Mouse (Mus musculus) limb, embryonic 15.5 days (tissue): ENCODE data around the gene Hnrnpf. TPM values are rescaled to one million over a fixed set of nuclear protein-coding genes. Genes with fewer than 3 reads are reported as not detected.

ENCODE experiments used
- ATAC-seq: fragments of 200-750 bp; cut with Nextera tagmentation; 2 replicates; pipeline ENCODE4 v1.8.0; 2017; ENCODE audit warnings: low read depth, moderate TSS enrichment; ENCODE audit not compliant: insufficient number of reproducible peaks, low FRiP score, low TSS enrichment
- H3K27ac ChIP-seq: fragments of 300-500 bp; sonication (generic); 2 replicates; pipeline ENCODE4 v1.5.1; 2015; ENCODE audit warnings: moderate library complexity, mild to moderate bottlenecking, inconsistent platforms
- H3K27me3 ChIP-seq: fragments of 300-500 bp; sonication (generic); 2 replicates; pipeline ENCODE4 v1.6.1; 2015; ENCODE audit warnings: inconsistent platforms
- H3K36me3 ChIP-seq: fragments of 300-500 bp; sonication (generic); 2 replicates; pipeline ENCODE4 v1.6.1; 2015; ENCODE audit warnings: inconsistent platforms
- H3K4me1 ChIP-seq: fragments of 300-500 bp; sonication (generic); 2 replicates; pipeline ENCODE4 v1.6.1; 2015; ENCODE audit warnings: inconsistent platforms
- H3K4me2 ChIP-seq: fragments of 300-500 bp; sonication (generic); 2 replicates; pipeline ENCODE4 v1.6.1; 2015; ENCODE audit warnings: mild to moderate bottlenecking, inconsistent platforms
- H3K4me3 ChIP-seq: fragments of 300-500 bp; sonication (generic); 2 replicates; pipeline ENCODE4 v1.5.1; 2015; ENCODE audit warnings: mild to moderate bottlenecking, inconsistent platforms
- H3K9ac ChIP-seq: fragments of 300-500 bp; sonication (generic); 2 replicates; pipeline ENCODE4 v1.6.1; 2015; ENCODE audit warnings: inconsistent platforms
- H3K9me3 ChIP-seq: fragments of 300-500 bp; sonication (generic); 2 replicates; pipeline ENCODE4 v1.6.1; 2016; ENCODE audit warnings: inconsistent platforms
- WGBS: fragments of 180-500 bp; shearing (Covaris S2); methylation state at CpG from one replicate; pipeline ENCODE4 v1.1.7; 2015; 5-methylcytosine and 5-hydroxymethylcytosine counted together
- polyA plus RNA-seq: library from polyadenylated mRNA; unstranded; fragments of >200 nt; fragmentation: Nextera tagmentation; extraction: Ambion mirVana; gene quantifications from 2 replicates; pipeline ENCODE4 v1.2.1, GENCODE M21; 2015

Hnrnpf gene
- polyA plus RNA-seq, 1 experiment from 2014 or later, result 627 TPM

- Histone ChIP-seq H3K9ac (no peak overlapping the region), H3K4me1 (no peaks in the 10 kb centered on the region), H3K4me3 (no peak overlapping the region), H3K4me2 (no peak overlapping the region), H3K9me3 (no peaks in the 10 kb centered on the region), H3K27me3 (no peaks in the 10 kb centered on the region), H3K27ac (no peak overlapping the region), H3K36me3 (no peaks in the 10 kb centered on the region)
- 49% methylated on average over 5 of the region's 5 CpGs for WGBS
- no peak for ATAC-seq
These were observed 2.3 kb upstream of the Hnrnpf start for GRCm38 (mm10) chr6:117897800-117898199.

DNA sequence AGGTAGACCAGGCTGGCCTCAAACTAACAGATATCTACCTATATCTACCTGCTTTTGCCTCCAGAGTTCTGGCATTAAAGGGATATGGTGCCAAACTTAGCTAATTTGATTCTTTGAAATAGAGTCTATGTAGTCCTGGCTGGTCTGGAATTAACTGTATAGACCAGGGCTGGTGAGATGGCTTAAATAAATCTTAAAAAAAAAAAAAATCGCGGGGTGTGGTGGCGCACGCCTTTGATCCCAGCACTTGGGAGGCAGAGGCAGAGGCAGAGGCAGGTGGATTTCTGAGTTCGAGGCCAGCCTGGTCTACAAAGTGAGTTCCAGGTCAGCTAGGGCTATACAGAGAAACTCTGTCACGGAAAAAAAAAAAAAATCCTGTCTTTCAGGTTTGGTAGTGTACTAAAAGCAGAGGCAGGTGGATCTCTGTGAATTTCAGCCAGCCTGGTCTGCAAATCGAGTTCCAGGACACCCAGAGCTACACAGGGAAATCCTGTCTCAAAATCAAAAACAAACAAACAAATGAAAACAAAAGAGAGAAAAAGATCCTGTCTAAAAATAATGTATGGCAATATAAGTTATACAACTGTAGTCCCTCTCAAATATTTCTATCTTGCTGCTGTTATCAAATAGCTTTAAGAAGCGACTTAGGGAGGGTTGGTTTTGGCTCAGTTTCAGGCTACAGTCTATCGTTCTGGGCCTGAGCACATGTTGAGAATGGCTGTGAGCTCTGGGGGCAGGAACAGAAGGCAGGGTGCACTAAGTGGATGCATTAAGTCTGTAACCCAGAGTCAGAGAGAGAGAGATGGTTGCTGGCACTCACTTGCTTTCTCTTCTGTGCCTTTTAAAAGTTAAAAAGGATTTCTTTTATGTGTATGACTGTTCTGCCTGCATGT is 1.6 kb downstream of the Hnrnpf start:
- 66% methylated on average over 9 of the region's 9 CpGs for WGBS
- ATAC-seq, result no peak

GRCm38 (mm10) chr6:117902556-117902955 is 2.4 kb downstream of the Hnrnpf start:
- H3K27me3 ChIP-seq, result no peaks in the 10 kb centered on the region
- H3K9me3 ChIP-seq, result no peaks in the 10 kb centered on the region
- H3K4me3 ChIP-seq, result no peak overlapping the region
- peaks cover 6% of the 10 kb centered on the region for H3K4me1 ChIP-seq
- H3K36me3 ChIP-seq, result no peaks in the 10 kb centered on the region
- no peak overlapping the region for H3K9ac ChIP-seq
- WGBS, result 78% methylated on average over 4 of the region's 4 CpGs
- no peak for ATAC-seq
- H3K4me2 ChIP-seq, result no peak overlapping the region
- H3K27ac ChIP-seq, result no peak overlapping the region

More for the DNA sequence above, 1.6 kb downstream of the Hnrnpf start:
- H3K4me3 ChIP-seq, result no peak overlapping the region
- no peak overlapping the region for H3K4me2 ChIP-seq
- no peaks in the 10 kb centered on the region for H3K36me3 ChIP-seq
- H3K9ac ChIP-seq, result no peak overlapping the region
- H3K9me3 ChIP-seq, result no peaks in the 10 kb centered on the region
- H3K27me3 ChIP-seq, result no peaks in the 10 kb centered on the region
- peaks cover 6% of the 10 kb centered on the region for H3K4me1 ChIP-seq
- H3K27ac ChIP-seq, result no peak overlapping the region

- no peak overlapping the region for H3K4me2 ChIP-seq
- H3K4me3 ChIP-seq, result no peak overlapping the region
- H3K27ac ChIP-seq, result no peak overlapping the region
- no peak for ATAC-seq
- no peaks in the 10 kb centered on the region for H3K36me3 ChIP-seq
- no peaks in the 10 kb centered on the region for H3K27me3 ChIP-seq
- H3K9me3 ChIP-seq, result no peaks in the 10 kb centered on the region
- 79% methylated on average over 3 of the region's 3 CpGs for WGBS
- peaks cover 13% of the 10 kb centered on the region for H3K4me1 ChIP-seq
- H3K9ac ChIP-seq, result no peak overlapping the region
These were observed 3.7 kb downstream of the Hnrnpf start for GRCm38 (mm10) chr6:117903836-117904235.

DNA sequence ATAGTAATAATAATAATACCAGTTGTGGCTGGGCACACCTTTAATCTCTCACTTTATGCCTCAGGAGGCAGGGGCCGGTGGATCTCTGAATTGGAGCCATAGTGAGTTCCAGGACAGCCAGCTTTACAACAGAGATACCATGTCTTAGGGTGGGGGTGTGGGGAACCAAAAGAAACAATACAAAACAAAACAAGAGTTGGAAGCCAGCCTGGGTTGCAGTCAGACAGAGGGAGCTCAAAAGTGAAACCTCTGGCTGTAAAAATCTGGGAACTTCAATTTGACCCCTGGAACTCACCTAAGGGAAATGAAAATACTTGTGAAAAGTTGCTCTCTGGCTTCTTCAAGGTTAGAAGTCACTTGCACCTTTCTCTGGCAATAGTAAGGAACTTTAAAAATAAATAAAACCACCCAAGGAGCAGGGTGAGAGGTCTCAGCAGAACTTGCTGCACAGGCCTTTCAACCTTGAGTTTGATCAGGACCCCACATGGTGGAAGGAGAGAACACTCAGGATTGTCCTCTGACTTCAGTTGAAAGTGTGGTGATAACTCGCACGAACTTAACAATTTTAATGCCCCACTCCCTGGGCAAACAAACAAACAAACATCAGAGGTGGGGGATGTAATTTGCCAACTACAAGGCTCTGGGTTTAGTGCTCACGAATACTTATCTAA is 5.3 kb downstream of the Hnrnpf start:
- no peaks in the 10 kb centered on the region for H3K27me3 ChIP-seq
- H3K36me3 ChIP-seq, result no peaks in the 10 kb centered on the region
- no peak for ATAC-seq
- H3K4me2 ChIP-seq, result peak overlapping the region; percentile 47
- H3K9ac ChIP-seq, result no peak overlapping the region
- H3K4me3 ChIP-seq, result peak overlapping the region; percentile 77
- peak overlapping the region; percentile 91 for H3K27ac ChIP-seq
- 22% methylated on average over 4 of the region's 4 CpGs for WGBS
- H3K4me1 ChIP-seq, result peaks cover 22% of the 10 kb centered on the region
- H3K9me3 ChIP-seq, result no peaks in the 10 kb centered on the region

DNA sequence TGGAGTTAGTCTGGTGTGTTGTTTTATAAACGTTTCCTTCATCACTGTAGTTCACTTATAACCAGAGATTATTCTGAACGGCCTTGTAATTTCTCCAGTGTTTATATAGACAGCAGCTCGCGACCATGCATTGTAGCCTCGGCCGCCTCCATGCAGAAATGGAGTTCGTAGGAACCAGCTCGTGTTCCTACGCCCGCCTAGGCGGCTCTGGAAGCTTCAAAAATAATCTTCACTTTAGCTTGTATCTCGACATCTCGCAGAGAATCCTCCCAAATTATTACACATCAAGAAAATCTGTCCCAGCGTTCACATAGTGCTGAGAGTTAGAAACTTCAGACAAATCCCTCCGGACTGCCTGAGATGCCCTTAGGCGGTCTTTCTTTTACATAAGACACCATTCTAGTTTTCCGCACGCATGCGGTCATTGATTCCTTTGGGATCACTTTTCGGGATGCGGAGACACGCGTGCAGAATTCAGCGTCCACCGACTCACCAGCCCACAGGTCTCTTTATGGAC is 5.9 kb downstream of the Hnrnpf start:
- Histone ChIP-seq H3K4me3 (peak overlapping the region; percentile 77), H3K9ac (peak overlapping the region; percentile 44), H3K4me2 (peak overlapping the region; percentile 47), H3K9me3 (no peaks in the 10 kb centered on the region), H3K4me1 (peaks cover 22% of the 10 kb centered on the region), H3K27me3 (no peaks in the 10 kb centered on the region), H3K27ac (peak overlapping the region; percentile 91), H3K36me3 (no peaks in the 10 kb centered on the region)
- WGBS, result under 1% methylated on average over 25 of the region's 25 CpGs
- ATAC-seq, result no peak; the same call in 1 of the 2 replicates

DNA sequence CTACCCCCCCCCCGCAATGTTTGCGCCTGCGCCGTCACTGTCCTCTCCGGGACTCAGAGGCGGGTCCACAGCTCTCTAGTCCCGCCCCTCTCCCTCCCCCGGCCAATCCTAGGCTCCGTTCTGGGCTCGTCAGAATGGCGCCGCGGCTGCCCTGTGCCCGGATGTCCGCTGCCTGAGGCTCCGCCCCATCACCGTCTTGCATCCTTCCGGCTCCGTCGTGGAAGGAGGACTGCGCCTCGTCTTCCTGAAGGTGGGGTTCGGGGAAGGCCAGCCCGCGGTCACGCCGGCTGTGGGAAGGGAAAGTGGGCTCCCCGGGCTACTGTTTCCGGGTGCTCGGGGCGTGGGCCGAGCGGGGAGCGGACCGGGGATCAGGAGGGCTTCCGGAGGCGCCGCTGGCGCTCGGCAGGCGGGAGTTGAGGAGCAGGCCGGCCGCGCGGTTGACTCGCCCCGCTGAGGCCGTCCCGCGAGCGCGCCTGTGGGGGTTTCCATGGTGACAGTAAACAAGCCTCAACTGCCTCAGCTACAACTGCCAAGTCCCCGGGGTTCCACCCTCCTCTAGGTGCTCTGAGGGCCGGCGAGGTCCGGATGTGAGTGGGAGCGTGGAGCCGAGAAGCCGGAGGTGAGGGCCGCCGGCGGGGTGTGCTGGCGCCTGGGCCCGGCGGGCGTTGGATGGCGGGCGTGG is 6.6 kb downstream of the Hnrnpf start:
- ATAC-seq, result peak; percentile 98
- H3K27ac ChIP-seq, result peak overlapping the region; percentile 99
- H3K4me3 ChIP-seq, result peak overlapping the region; percentile 77
- H3K4me1 ChIP-seq, result peaks cover 22% of the 10 kb centered on the region
- no peaks in the 10 kb centered on the region for H3K27me3 ChIP-seq
- peak overlapping the region; percentile 86 for H3K9ac ChIP-seq
- H3K36me3 ChIP-seq, result no peaks in the 10 kb centered on the region
- H3K9me3 ChIP-seq, result no peaks in the 10 kb centered on the region
- H3K4me2 ChIP-seq, result peak overlapping the region; percentile 72
- under 1% methylated on average over 59 of the region's 68 CpGs for WGBS

DNA sequence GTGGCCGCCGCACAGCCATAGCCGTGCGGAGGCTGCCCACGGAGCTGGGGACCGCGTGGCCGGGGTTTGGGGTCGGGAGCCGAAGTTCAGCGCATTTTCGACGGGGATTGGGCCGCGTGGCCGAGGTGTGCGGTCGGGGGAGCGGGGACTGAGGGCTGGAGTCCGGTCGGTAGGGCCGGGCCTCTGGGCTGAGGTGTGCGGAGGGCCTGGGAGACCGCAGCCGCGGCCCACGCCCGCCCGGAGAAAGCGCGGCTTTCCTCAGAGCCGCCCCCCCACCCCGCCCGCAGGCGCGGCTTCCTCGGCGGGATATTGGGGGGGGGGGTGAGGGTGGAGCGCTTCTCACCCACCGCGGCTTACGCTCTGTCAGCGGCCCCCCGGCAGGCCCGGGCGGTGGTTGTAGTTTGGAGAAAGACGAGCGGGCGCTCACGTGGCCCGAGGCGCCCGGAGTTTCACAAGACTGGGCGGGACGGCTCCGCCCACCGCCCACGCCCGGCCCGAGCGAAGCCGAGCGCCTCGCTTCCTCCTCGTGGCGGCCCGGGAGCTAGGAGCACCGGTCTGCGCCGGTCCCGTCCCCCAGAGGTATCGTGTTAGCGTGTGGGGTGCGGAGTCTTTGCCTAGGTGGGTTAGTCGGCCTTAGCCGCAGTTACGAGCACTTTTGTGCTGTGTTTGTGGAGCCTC is 7.3 kb downstream of the Hnrnpf start:
- H3K9me3 ChIP-seq, result no peaks in the 10 kb centered on the region
- under 1% methylated on average over 61 of the region's 77 CpGs for WGBS
- peak overlapping the region; percentile 72 for H3K4me2 ChIP-seq
- H3K4me3 ChIP-seq, result peak overlapping the region; percentile 77
- H3K27me3 ChIP-seq, result no peaks in the 10 kb centered on the region
- no peaks in the 10 kb centered on the region for H3K36me3 ChIP-seq
- ATAC-seq, result peak; percentile 75
- H3K27ac ChIP-seq, result peak overlapping the region; percentile 99
- peak overlapping the region; percentile 86 for H3K9ac ChIP-seq
- H3K4me1 ChIP-seq, result peaks cover 22% of the 10 kb centered on the region

GRCm38 (mm10) chr6:117907979-117908355 is 7.8 kb downstream of the Hnrnpf start:
- Histone ChIP-seq H3K4me3 (peak overlapping the region; percentile 77), H3K9ac (peak overlapping the region; percentile 86), H3K9me3 (no peaks in the 10 kb centered on the region), H3K27me3 (no peaks in the 10 kb centered on the region), H3K27ac (peak overlapping the region; percentile 99), H3K36me3 (no peaks in the 10 kb centered on the region), H3K4me1 (peaks cover 22% of the 10 kb centered on the region), H3K4me2 (peak overlapping the region; percentile 72)
- no peak for ATAC-seq
- 0% methylated on average over 26 of the region's 26 CpGs for WGBS

DNA sequence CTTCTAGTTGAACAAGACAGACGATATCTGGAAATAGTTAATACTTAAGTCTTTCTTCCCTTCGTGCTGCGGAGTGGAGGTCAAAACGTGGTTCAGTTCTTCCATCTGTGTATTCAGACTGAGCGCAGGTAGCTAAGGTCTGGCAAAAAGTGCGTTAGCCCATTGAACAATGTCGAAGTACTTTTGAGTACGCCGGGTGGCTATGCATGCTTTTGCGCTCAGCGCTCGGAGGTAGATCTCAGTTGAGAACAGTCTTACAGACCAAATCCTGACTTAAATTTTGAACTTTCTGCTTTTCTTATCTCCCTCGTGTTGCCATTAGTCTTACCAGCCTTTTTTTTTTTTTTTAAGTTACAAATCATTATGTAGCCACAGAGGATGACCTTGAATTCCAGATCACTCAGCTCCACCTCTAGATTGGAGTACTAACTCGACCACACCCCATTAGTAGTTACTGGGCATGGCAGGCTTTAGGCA is 8.3 kb downstream of the Hnrnpf start:
- Histone ChIP-seq H3K9me3 (no peaks in the 10 kb centered on the region), H3K27ac (peak overlapping the region; percentile 99; the same call in 1 of the 2 replicates), H3K9ac (peak overlapping the region; percentile 86), H3K4me3 (peak overlapping the region; percentile 77), H3K4me1 (peaks cover 24% of the 10 kb centered on the region), H3K36me3 (no peaks in the 10 kb centered on the region), H3K27me3 (no peaks in the 10 kb centered on the region), H3K4me2 (peak overlapping the region; percentile 72)
- no peak for ATAC-seq
- 1% methylated on average over 14 of the region's 14 CpGs for WGBS

GRCm38 (mm10) chr6:117910120-117910661 is 10.1 kb downstream of the Hnrnpf start:
- 85% methylated on average over 6 of the region's 6 CpGs for WGBS
- Histone ChIP-seq H3K4me1 (peaks cover 24% of the 10 kb centered on the region), H3K27ac (no peak overlapping the region), H3K9me3 (no peaks in the 10 kb centered on the region), H3K4me3 (no peak overlapping the region), H3K36me3 (no peaks in the 10 kb centered on the region), H3K4me2 (no peak overlapping the region), H3K9ac (no peak overlapping the region), H3K27me3 (no peaks in the 10 kb centered on the region)
- no peak for ATAC-seq
